Mouse (Mus musculus): Measurements from ENCODE around the gene Cfap73.

GRCm38 (mm10) chr5:120586741-120587615 is 47.1 kb downstream of the Cfap73 start:
- TF ChIP-seq CTCF (IDR thresholded peaks at IDR 0.05; ENCODE audit: borderline replicate concordance, control insufficient read depth, extremely low read depth, insufficient read depth, low read length, poor library complexity), result 0 out of 2 replicates have a peak, but pooled peaks have one; percentile 32
- no peak for TF ChIP-seq POLR2A (IDR thresholded peaks at IDR 0.05; ENCODE audit: control insufficient read depth, extremely low read depth, insufficient read depth, low read length, poor library complexity)
